Mouse (Mus musculus) embryonic facial prominence, embryonic 15.5 days (tissue): ENCODE results near the gene Kcnj1. TPM values are rescaled to one million over a fixed set of nuclear protein-coding genes. Genes with fewer than 3 reads are reported as not detected.

Experiments used
- polyA plus RNA-seq: library from polyadenylated mRNA; unstranded; fragments of >200 nt; fragmentation: Nextera tagmentation; extraction: Ambion mirVana; gene quantifications from 2 replicates; pipeline ENCODE4 v1.2.1, GENCODE M21; 2015

Kcnj1 gene
- polyA plus RNA-seq, 1 experiment from 2014 or later = 0.13 TPM

Other genes with a start within 250 kb of the Kcnj1 start
- gene Kcnj5, start 28.1 kb upstream of the Kcnj1 start, polyA plus RNA-seq = 0.55 and 0.60 TPM in 2 replicates
- 18.2 and 18.7 TPM in 2 replicates for gene Fli1, start 170.4 kb downstream of the Kcnj1 start, polyA plus RNA-seq